Mouse (Mus musculus): ENCODE results near the gene Rassf3.

DNA sequence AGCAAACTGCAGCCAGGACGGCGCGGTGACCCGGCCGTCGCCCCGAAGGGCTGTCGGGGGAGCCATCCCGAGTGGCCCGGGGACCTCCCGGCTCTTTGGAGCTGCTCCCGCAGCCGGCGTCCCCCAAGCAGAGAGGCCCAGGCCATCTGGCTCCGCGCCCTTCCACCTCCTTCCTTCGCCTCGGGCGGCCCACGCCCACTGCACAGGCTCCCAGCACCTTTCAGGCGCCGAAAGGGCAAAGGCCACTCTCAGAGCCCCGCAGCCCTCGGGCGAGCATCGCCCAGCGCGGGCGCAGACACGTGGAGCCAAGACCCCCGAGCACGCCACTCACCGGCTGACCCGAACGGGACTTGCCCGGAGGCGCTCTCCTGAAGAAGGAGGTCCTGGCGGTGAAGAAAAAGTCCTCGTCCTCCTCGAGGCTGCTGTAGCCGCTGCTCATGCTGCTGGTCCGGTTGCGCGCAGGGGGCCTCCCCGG, 438 bp downstream of the Rassf3 start:
- TF ChIP-seq CTCF (IDR thresholded peaks at IDR 0.05; ENCODE audit: low read depth, low read length) (no peak), GATA2 (IDR thresholded peaks at IDR 0.05; ENCODE audit: borderline replicate concordance, low read depth, low read length) (no peak), GATA1 (IDR thresholded peaks at IDR 0.05; ENCODE audit: borderline replicate concordance, low read length) (no peak)
